Mouse (Mus musculus): ENCODE results near the gene Pptc7. TPM values are rescaled to one million over a fixed set of nuclear protein-coding genes. Genes with fewer than 3 reads are reported as not detected.

The Pptc7 gene
- polyA plus RNA-seq, 1 experiment from 2014 or later = 8.0 TPM

GRCm38 (mm10) chr5:122372878-122373277 is 88.7 kb downstream of the Pptc7 start:
- H3K9me3 ChIP-seq = no peaks in the 10 kb centered on the region
- 11% methylated on average over 5 of the region's 5 CpGs for WGBS
- DNase-seq (ENCODE audit: low spot score) = no peak
- H3K27ac ChIP-seq (replicated peaks) = peak overlapping the region; percentile 90
- peaks cover 61% of the 10 kb centered on the region for H3K36me3 ChIP-seq (replicated peaks)
- H3K4me3 ChIP-seq = peak overlapping the region; percentile 80
- peaks cover 17% of the 10 kb centered on the region for H3K4me1 ChIP-seq
- H3K27me3 ChIP-seq (replicated peaks; ENCODE audit: low read depth, poor library complexity, severe bottlenecking) = no peaks in the 10 kb centered on the region

Other genes starting within 250 kb of the Pptc7 start
- 4.9 and 5.1 TPM in 2 replicates for gene Cux2, start 234.3 kb upstream of the Pptc7 start, polyA plus RNA-seq (2016; fragmentation: Nextera tagmentation; extraction: Ambion mirVana)
- gene Myl2, start 183.4 kb upstream of the Pptc7 start, polyA plus RNA-seq (2016; fragmentation: Nextera tagmentation; extraction: Ambion mirVana) = 0.57 TPM in 1 of 2 replicates, not detected in the other
- gene Ccdc63, start 143.5 kb upstream of the Pptc7 start, polyA plus RNA-seq (2016; fragmentation: Nextera tagmentation; extraction: Ambion mirVana) = not detected in 2 replicates
- 296 and 318 TPM in 2 replicates for gene Ppp1cc, start 126.1 kb upstream of the Pptc7 start, polyA plus RNA-seq (2016; fragmentation: Nextera tagmentation; extraction: Ambion mirVana)
- 14.6 and 15.8 TPM in 2 replicates for gene Hvcn1, start 77.6 kb upstream of the Pptc7 start, polyA plus RNA-seq (2016; fragmentation: Nextera tagmentation; extraction: Ambion mirVana)
- 4.8 and 5.5 TPM in 2 replicates for gene Tctn1, start 19.9 kb upstream of the Pptc7 start, polyA plus RNA-seq (2016; fragmentation: Nextera tagmentation; extraction: Ambion mirVana)
- gene Rad9b, start 69.9 kb downstream of the Pptc7 start, polyA plus RNA-seq (2016; fragmentation: Nextera tagmentation; extraction: Ambion mirVana) = 11.4 and 12.6 TPM in 2 replicates
- gene Vps29, start 70.0 kb downstream of the Pptc7 start, polyA plus RNA-seq (2016; fragmentation: Nextera tagmentation; extraction: Ambion mirVana) = 194 and 197 TPM in 2 replicates
- gene Gpn3, start 87.5 kb downstream of the Pptc7 start, polyA plus RNA-seq (2016; fragmentation: Nextera tagmentation; extraction: Ambion mirVana) = 89.8 and 94.6 TPM in 2 replicates
- 89.2 TPM in 2 replicates for gene Fam216a, start 88.0 kb downstream of the Pptc7 start, polyA plus RNA-seq (2016; fragmentation: Nextera tagmentation; extraction: Ambion mirVana)
- gene Arpc3, start 107.5 kb downstream of the Pptc7 start, polyA plus RNA-seq (2016; fragmentation: Nextera tagmentation; extraction: Ambion mirVana) = 85.5 and 93.8 TPM in 2 replicates
- gene Anapc7, start 137.3 kb downstream of the Pptc7 start, polyA plus RNA-seq (2016; fragmentation: Nextera tagmentation; extraction: Ambion mirVana) = 60.4 and 63.2 TPM in 2 replicates
- gene Atp2a2, start 217.9 kb downstream of the Pptc7 start, polyA plus RNA-seq (2016; fragmentation: Nextera tagmentation; extraction: Ambion mirVana) = 35.3 and 38.1 TPM in 2 replicates

Data from embryonic facial prominence, embryonic 10.5 days (tissue).